Mouse (Mus musculus) megakaryocyte, adult 5-6 weeks (primary cell): ENCODE measurements around the gene Cacng7. TPM values are rescaled to one million over a fixed set of nuclear protein-coding genes. Genes with fewer than 3 reads are reported as not detected.

ENCODE experiments used
- ATAC-seq: 2 replicates; pipeline ENCODE4 v1.8.0; 2016; ENCODE audit warnings: mild to moderate bottlenecking, inconsistent platforms; ENCODE audit not compliant: poor library complexity, severe bottlenecking
- total RNA-seq, 2 experiments: library from RNA; stranded (forward) in 1 of 2; stranded (reverse) in 1 of 2; fragments of 153-499, 151-499 nt in 1 of 2; fragments of 221-1000, 200-1000 nt in 1 of 2; gene quantifications; 2 replicates each; pipeline versions ENCODE4 v1.2.3 to v1.2.4; 2015 to 2017

Cacng7 gene
- total RNA-seq, 2 experiments from 2014 or later, result not detected

GRCm38 (mm10) chr7:3338286-3338935, 5.7 kb downstream of the Cacng7 start:
- ATAC-seq, result no peak

GRCm38 (mm10) chr7:3339010-3339409, 6.3 kb downstream of the Cacng7 start:
- no peak for ATAC-seq

GRCm38 (mm10) chr7:3343861-3344260, 11.1 kb downstream of the Cacng7 start:
- ATAC-seq, result no peak

- ATAC-seq, result no peak
These were observed 12.5 kb downstream of the Cacng7 start for GRCm38 (mm10) chr7:3345301-3345700.

GRCm38 (mm10) chr7:3347366-3348287, 14.9 kb downstream of the Cacng7 start:
- no peak for ATAC-seq

GRCm38 (mm10) chr7:3348326-3348725, 15.6 kb downstream of the Cacng7 start:
- no peak for ATAC-seq

GRCm38 (mm10) chr7:3349775-3350174, 17.0 kb downstream of the Cacng7 start:
- ATAC-seq, result no peak

- no peak for ATAC-seq
These were observed 18.8 kb downstream of the Cacng7 start for GRCm38 (mm10) chr7:3351536-3351935.

- ATAC-seq, result no peak
These were observed 22.1 kb downstream of the Cacng7 start for GRCm38 (mm10) chr7:3354850-3355249.

- ATAC-seq, result no peak
These were observed 27.9 kb downstream of the Cacng7 start for GRCm38 (mm10) chr7:3360678-3361077.

GRCm38 (mm10) chr7:3365547-3366279, 33.0 kb downstream of the Cacng7 start:
- ATAC-seq, result 0 out of 2 replicates have a peak, but pooled peaks have one; percentile 45

GRCm38 (mm10) chr7:3366705-3367516, 34.2 kb downstream of the Cacng7 start:
- ATAC-seq, result no peak

- ATAC-seq, result no peak
These were observed 34.8 kb downstream of the Cacng7 start for GRCm38 (mm10) chr7:3367569-3367968.

GRCm38 (mm10) chr7:3368311-3368710, 35.6 kb downstream of the Cacng7 start:
- no peak for ATAC-seq

- ATAC-seq, result no peak
These were observed 36.4 kb downstream of the Cacng7 start for GRCm38 (mm10) chr7:3369189-3369588.

- ATAC-seq, result no peak
These were observed 37.7 kb downstream of the Cacng7 start for GRCm38 (mm10) chr7:3370407-3370806.

GRCm38 (mm10) chr7:3372376-3372775, 39.6 kb downstream of the Cacng7 start:
- no peak for ATAC-seq

- ATAC-seq, result no peak
These were observed 41.0 kb downstream of the Cacng7 start for GRCm38 (mm10) chr7:3373754-3374153.

GRCm38 (mm10) chr7:3376831-3377230, 44.1 kb downstream of the Cacng7 start:
- no peak; the same call in 1 of the 2 replicates for ATAC-seq

GRCm38 (mm10) chr7:3382123-3382522, 49.4 kb downstream of the Cacng7 start:
- no peak for ATAC-seq
